Mouse (Mus musculus) right cerebral cortex, adult 2 months (tissue): ENCODE measurements around the gene Kcnk18.

Source experiments
- DNase-seq, 2 experiments: peaks; one replicate each; pipeline ENCODE4 v3.0.0; 2021 to 2022; ENCODE audit warnings: low spot score in 2 of 2

The Kcnk18 gene

DNA sequence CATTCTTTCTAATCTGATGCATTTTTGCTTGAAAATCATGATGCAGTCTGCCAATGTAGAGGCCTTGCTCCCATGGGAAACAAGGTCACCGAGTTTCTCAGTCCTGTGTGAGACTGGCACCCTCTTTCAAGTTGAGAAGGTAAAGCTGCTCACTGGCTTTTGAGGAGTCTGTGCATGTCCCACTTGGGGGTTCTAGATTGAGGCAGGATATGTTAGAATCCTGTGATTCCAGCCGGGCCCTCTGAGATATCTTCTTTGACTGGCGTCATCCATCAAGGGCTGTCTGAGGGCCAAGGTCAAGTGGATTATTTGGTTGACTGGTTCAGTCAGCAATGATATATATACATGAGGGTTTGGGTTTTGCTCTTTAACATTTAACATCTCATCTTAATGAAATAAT is 63.0 kb downstream of the Kcnk18 start:
- DNase-seq: no peak
